Mouse (Mus musculus): ENCODE measurements around the gene Smoc1. TPM values are rescaled to one million over a fixed set of nuclear protein-coding genes. Genes with fewer than 3 reads are reported as not detected.
A peak's percentile ranks its signal among the peaks of the same experiment; 100 is the strongest.

Smoc1 gene
- polyA plus RNA-seq, 1 experiment from 2014 or later = 35.2 TPM

DNA sequence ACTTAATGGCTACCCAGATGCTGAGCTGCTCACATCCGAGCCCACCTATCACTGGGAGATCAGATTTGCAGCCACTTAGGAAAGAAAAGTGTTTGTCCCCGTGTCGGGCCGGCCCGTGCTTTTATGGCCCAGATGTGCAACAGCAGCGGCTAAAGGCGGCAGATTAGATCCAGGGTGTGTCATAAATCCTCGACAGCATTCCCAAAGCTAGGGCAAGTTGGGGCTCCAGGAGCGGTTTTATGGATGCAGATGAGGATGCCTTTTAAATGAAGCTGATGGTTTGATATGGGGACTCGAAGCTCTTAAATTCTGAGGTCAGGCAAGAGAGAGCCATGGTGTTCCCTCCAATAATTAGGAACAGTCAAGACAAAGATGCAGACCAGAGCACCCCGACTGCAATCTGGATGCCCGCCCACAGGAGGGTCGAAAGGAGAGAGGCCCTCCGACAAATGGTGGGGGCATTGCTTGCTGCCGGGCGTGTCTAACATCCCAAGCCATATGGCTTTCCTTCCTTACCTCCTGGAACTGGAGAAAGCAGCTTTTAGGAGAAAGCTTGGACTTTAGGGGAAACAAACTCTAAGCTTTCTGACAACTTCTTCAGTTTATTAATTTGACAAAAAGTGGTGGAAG, 1.8 kb downstream of the Smoc1 start:
- H3K4me3 ChIP-seq = peak overlapping the region; percentile 81
- peaks cover 7% of the 10 kb centered on the region; the same call in 1 of the 2 replicates for H3K36me3 ChIP-seq
- peaks cover 66% of the 10 kb centered on the region for H3K4me1 ChIP-seq (replicated peaks)
- H3K9me3 ChIP-seq = no peaks in the 10 kb centered on the region
- DNase-seq (ENCODE audit: low spot score) = no peak
- WGBS = 46% methylated on average over 16 of the region's 16 CpGs
- H3K27ac ChIP-seq = peak overlapping the region; percentile 88
- H3K27me3 ChIP-seq (ENCODE audit: insufficient read depth, poor library complexity, severe bottlenecking) = peaks cover 51% of the 10 kb centered on the region

DNA sequence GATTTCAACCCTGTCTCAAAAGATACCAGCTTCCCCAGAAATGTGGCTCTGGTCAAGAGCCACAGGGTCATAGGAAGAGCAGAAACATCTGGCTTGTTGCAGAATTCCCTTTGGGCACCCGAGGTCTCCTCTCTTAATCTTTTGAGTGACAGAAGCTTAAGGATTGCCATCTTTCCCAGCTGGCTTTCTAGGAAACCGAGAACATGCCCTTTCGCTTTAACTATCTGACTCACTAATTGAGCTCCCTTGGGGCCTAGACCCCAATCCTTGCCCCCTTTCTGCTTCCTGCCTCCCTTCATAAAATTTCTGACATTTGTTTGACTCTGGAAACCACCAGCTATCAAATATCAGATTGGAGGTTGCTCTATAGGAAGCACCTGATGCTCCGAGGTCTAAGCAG, 3.1 kb downstream of the Smoc1 start:
- Histone ChIP-seq H3K27ac (no peak overlapping the region), H3K36me3 (peaks cover 7% of the 10 kb centered on the region; the same call in 1 of the 2 replicates), H3K4me3 (peak overlapping the region; percentile 13; the same call in 1 of the 2 replicates), H3K9me3 (no peaks in the 10 kb centered on the region), H3K27me3 (ENCODE audit: insufficient read depth, poor library complexity, severe bottlenecking) (peaks cover 49% of the 10 kb centered on the region), H3K4me1 (replicated peaks) (peaks cover 77% of the 10 kb centered on the region)
- no peak for DNase-seq (ENCODE audit: low spot score)
- WGBS = 49% methylated on average over 4 of the region's 4 CpGs

DNA sequence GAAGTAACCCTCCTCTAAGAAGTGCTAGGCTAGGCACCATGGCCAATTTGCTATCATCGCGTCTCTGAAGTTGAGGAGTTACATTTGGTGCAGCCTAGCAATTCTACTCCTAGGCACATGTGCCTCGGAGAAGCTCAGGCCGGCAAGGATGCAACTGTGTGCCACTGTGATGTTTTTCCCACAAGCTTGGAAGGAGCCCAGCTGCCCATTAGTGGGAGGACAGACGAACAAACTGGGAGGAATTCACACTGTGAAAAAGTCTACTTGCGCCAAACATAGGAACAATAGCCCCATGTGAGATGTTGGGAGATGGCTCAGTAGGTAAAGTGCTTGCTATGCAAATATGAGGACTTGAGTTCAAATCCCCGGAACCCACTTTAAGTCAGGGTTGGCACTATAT, 5.0 kb downstream of the Smoc1 start:
- no peak for DNase-seq (ENCODE audit: low spot score)
- peaks cover 75% of the 10 kb centered on the region for H3K4me1 ChIP-seq (replicated peaks)
- 90% methylated on average over 7 of the region's 7 CpGs for WGBS

DNA sequence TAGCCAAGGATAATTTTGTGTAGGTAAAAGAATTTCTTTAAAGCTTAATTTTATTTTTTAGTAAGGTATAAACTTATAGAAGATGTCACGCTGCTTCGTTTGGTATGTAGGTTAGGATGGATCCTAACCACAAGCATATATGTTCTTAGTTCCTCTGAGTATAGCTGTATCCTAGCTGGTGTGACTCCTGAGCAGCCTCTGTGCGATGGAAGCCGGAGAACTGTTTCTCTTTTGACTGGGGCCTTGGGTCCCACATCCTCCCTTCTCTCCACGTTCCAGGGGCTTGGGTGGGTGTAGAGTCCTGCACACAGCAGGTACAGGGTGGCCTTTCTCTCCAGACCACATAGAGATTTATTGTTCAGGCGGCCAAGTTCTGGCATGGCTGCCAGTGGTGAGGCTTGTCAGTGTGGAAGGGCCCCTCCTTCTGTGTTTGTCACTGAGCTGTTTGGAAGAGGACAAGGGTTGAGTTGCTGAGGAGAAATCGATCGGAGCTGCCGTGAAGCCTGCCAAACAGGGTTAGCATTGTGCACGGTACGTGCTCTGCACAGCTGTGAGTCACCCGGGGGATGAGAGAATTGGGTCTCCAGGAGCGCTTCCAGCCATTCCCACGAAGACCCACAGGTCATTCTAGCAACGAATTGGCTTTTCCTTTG, 6.9 kb downstream of the Smoc1 start:
- WGBS = 65% methylated on average over 15 of the region's 15 CpGs
- Histone ChIP-seq H3K27me3 (ENCODE audit: insufficient read depth, poor library complexity, severe bottlenecking) (peaks cover 12% of the 10 kb centered on the region), H3K27ac (peak overlapping the region; percentile 81), H3K4me3 (no peak overlapping the region), H3K36me3 (peaks cover 12% of the 10 kb centered on the region), H3K4me1 (replicated peaks) (peaks cover 55% of the 10 kb centered on the region), H3K9me3 (no peaks in the 10 kb centered on the region)
- no peak for DNase-seq (ENCODE audit: low spot score)

More for the DNA sequence above, 5.0 kb downstream of the Smoc1 start:
- Histone ChIP-seq H3K4me3 (no peak overlapping the region), H3K27me3 (ENCODE audit: insufficient read depth, poor library complexity, severe bottlenecking) (peaks cover 32% of the 10 kb centered on the region), H3K27ac (no peak overlapping the region), H3K36me3 (peaks cover 12% of the 10 kb centered on the region), H3K9me3 (no peaks in the 10 kb centered on the region)

DNA sequence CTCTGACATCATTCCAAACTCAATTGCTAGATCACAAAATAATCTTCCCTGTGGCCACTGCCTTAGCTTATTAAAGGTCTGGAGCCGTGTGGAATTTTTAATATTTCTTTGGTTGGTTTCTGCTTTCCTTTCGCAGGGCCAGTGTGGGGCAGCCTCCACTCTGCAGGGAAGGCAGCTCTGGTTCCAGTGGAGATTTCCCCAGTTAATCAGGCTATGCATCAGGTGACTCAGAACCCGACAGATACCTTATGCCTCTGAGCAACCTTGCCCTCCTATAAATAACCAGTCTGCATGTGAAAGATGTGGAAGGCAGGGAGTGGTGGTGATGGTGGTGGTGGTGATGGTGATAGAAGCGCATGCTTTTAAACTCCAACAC, 7.4 kb downstream of the Smoc1 start:
- H3K4me1 ChIP-seq (replicated peaks) = peaks cover 53% of the 10 kb centered on the region
- H3K27ac ChIP-seq = no peak overlapping the region
- H3K27me3 ChIP-seq (ENCODE audit: insufficient read depth, poor library complexity, severe bottlenecking) = peaks cover 10% of the 10 kb centered on the region; the same call in 1 of the 2 replicates
- no peak overlapping the region for H3K4me3 ChIP-seq
- DNase-seq (ENCODE audit: low spot score) = no peak
- WGBS = 85% methylated on average over 4 of the region's 4 CpGs
- no peaks in the 10 kb centered on the region for H3K9me3 ChIP-seq
- H3K36me3 ChIP-seq = peaks cover 12% of the 10 kb centered on the region

DNA sequence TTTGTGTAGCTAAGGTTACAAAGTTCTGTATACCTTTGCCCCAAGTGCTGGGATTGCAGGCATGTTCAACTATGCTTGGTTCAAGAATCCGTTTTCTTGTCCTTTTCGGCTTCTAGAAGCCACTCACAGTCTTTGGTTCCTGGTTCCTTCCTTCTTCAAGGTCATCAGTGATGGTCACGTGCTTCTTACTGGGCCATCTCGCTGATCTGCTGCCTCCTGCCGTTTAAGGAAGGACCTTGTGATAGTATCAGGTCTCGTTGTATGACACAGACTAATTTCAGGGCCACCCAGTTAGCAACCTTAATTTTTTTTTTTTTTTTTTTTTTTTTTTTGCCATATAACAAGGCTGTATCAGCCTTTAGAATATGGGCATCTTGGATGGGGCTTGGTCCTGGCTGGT, 9.2 kb downstream of the Smoc1 start:
- Histone ChIP-seq H3K9me3 (no peaks in the 10 kb centered on the region), H3K36me3 (peaks cover 12% of the 10 kb centered on the region), H3K27ac (no peak overlapping the region), H3K27me3 (ENCODE audit: insufficient read depth, poor library complexity, severe bottlenecking) (peaks cover 3% of the 10 kb centered on the region; the same call in 1 of the 2 replicates), H3K4me3 (no peak overlapping the region), H3K4me1 (replicated peaks) (peaks cover 43% of the 10 kb centered on the region)
- whole genome bisulfite sequencing = 92% methylated on average over 6 of the region's 6 CpGs
- no peak for DNase-seq (ENCODE audit: low spot score)

DNA sequence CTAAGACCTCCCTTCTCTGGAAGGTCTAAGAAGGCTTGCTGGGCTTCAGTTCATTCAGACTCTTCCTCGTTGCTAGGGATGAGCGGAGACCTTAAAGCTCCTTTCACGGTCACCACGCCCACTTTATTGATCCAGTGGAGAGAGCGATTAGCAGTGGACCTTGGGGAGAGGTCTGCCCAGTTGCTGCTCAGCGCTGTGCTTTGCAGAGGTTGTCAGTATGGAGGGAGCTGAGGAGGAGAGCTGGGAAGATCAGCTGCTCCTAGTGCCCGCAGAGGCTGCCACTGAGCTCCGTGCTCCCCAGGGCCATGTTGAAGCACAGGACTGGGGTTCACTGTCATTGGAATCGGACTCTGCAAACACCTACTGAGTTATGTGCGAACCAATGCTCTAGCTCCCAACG, 17.0 kb downstream of the Smoc1 start:
- Histone ChIP-seq H3K36me3 (no peaks in the 10 kb centered on the region), H3K4me3 (peak overlapping the region; percentile 4; the same call in 1 of the 2 replicates), H3K4me1 (replicated peaks) (peaks cover 32% of the 10 kb centered on the region), H3K9me3 (no peaks in the 10 kb centered on the region), H3K27ac (0 out of 2 replicates have a peak overlapping the region, but pooled peaks have one; percentile 23), H3K27me3 (ENCODE audit: insufficient read depth, poor library complexity, severe bottlenecking) (0 out of 2 replicates have a peak, but pooled peaks cover 4% of the 10 kb centered on the region)
- peak; percentile 43 for DNase-seq (ENCODE audit: low spot score)
- 47% methylated on average over 11 of the region's 11 CpGs for WGBS

DNA sequence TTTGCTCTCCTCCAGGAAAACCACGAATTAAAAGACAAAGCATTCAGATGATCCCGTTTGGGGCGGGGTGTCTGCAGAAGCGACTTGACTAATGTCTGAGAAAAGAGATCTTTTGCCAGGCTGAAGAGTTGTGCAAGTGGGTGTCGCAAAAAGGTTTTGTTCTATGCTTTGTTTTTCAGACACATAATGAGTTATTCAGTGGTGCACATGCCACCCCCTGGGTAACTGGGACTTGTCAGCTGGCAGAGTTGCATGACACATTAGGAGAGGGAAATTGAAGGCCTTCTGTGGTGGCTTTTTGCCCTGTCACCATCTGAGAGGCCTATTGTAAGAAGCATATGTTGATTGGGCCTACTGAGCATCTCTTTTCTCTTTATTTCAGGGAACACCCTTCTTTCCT, 20.3 kb downstream of the Smoc1 start:
- no peaks in the 10 kb centered on the region for H3K27me3 ChIP-seq (ENCODE audit: insufficient read depth, poor library complexity, severe bottlenecking)
- peaks cover 20% of the 10 kb centered on the region for H3K4me1 ChIP-seq (replicated peaks)
- no peak overlapping the region for H3K27ac ChIP-seq
- 71% methylated on average over 5 of the region's 5 CpGs for WGBS
- no peak overlapping the region for H3K4me3 ChIP-seq
- no peak for DNase-seq (ENCODE audit: low spot score)
- no peaks in the 10 kb centered on the region for H3K9me3 ChIP-seq
- H3K36me3 ChIP-seq = no peaks in the 10 kb centered on the region

DNA sequence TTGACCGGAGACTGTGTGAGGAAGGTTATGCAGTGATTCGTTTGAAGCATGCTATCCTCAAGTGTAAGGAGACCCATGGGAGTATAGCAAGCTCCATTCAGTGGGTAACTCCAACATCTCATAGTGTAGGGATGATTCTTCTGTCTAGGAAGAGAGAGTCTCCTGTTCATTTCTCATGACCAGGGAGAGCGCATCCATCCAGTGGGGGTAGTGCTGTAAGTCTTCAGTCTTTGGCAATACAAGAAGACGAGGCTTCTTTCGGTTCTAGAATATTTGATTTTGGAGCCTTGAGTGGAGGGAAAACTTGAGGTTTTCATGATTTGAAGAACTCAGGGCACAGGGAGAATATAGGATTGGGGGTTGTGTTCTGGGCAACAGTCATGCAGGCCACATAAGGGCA, 23.1 kb downstream of the Smoc1 start:
- Histone ChIP-seq H3K36me3 (no peaks in the 10 kb centered on the region), H3K27me3 (ENCODE audit: insufficient read depth, poor library complexity, severe bottlenecking) (no peaks in the 10 kb centered on the region), H3K4me1 (replicated peaks) (peaks cover 6% of the 10 kb centered on the region), H3K4me3 (no peak overlapping the region), H3K9me3 (no peaks in the 10 kb centered on the region), H3K27ac (no peak overlapping the region)
- DNase-seq (ENCODE audit: low spot score) = no peak
- WGBS = 96% methylated on average over 5 of the region's 5 CpGs

DNA sequence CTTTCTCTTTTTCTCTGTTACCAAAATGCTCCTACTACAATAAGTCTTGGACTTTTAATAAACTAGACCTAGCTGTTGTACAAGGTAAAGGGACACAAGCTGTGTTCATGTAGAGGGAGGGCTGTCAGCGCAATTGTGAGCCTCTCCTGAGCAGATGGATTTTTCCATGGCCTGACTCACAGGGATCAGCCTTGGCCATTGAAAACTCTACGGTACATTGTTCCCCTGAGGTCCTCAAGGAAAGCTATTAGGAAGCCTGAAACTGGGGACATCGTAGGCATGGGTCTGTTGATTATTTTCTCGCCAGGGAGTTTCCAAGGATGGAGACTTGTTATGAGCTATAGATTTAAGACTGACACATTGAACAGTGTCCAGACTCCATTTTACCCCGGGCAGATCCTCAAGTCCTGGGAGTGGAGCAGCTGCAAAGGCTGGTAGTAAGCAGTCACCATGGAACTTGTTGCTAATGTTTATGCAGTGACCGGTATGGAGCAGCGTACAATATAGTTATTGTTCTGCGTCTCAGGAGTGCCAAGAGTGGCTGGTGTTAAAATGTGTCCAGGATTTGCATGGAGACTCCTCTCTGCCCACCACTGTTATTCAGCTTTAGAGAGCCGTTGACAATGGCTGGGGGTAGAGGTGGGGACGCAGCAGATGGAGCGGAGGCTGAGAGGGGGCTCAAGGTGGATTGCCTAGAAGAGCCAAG, 28.5 kb downstream of the Smoc1 start:
- H3K27me3 ChIP-seq (ENCODE audit: insufficient read depth, poor library complexity, severe bottlenecking) = no peaks in the 10 kb centered on the region
- H3K27ac ChIP-seq = peak overlapping the region; percentile 67
- H3K4me3 ChIP-seq = no peak overlapping the region
- H3K9me3 ChIP-seq = no peaks in the 10 kb centered on the region
- DNase-seq (ENCODE audit: low spot score) = peak; percentile 18
- WGBS = 65% methylated on average over 11 of the region's 11 CpGs
- H3K36me3 ChIP-seq = no peaks in the 10 kb centered on the region
- H3K4me1 ChIP-seq (replicated peaks) = peaks cover 24% of the 10 kb centered on the region

DNA sequence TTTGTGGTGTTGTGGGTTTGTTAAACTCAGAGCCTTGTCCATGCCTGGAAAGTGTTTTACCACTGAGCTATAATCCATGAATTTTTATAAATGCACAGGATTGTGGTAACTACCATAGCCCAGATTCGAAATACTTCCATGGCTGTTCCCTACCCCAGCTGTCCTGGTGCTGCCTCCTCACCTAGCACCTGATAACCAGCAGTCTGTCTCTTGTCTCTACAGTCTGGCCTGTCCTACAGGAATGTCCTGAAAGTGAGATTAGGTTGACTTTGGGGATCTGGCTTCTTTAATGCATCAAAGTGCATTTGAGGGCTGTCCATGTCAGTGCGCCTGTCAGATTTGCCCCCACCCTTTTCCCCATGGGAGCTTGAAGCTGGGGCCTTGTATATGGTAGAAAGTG, 29.2 kb downstream of the Smoc1 start:
- peak overlapping the region; percentile 67 for H3K27ac ChIP-seq
- H3K4me3 ChIP-seq = no peak overlapping the region
- no peaks in the 10 kb centered on the region for H3K9me3 ChIP-seq
- H3K36me3 ChIP-seq = no peaks in the 10 kb centered on the region
- no peaks in the 10 kb centered on the region for H3K27me3 ChIP-seq (ENCODE audit: insufficient read depth, poor library complexity, severe bottlenecking)
- peaks cover 24% of the 10 kb centered on the region for H3K4me1 ChIP-seq (replicated peaks)
- WGBS = 87% methylated on average over 2 of the region's 2 CpGs
- no peak for DNase-seq (ENCODE audit: low spot score)

DNA sequence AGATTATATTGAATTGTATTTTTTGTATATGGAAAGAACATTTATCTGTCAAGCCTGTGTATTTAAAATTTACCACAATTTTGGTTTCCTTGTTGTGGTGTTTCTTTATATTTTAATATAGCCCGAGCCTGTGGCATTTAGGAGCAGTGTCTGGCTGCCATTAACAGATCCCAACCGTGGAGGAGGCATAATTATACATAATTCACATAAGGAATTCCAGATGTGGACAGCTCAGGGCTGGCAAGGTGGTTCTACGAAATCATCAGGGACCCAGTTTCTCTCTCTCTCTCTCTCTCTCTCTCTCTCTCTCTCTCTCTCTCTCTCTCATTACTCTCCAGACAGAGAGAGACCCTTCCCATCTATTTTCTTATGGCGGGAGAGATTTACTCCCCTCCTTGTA, 31.0 kb downstream of the Smoc1 start:
- WGBS = 64% methylated on average over 4 of the region's 4 CpGs
- Histone ChIP-seq H3K36me3 (no peaks in the 10 kb centered on the region), H3K27me3 (ENCODE audit: insufficient read depth, poor library complexity, severe bottlenecking) (no peaks in the 10 kb centered on the region), H3K4me1 (replicated peaks) (peaks cover 24% of the 10 kb centered on the region), H3K9me3 (no peaks in the 10 kb centered on the region), H3K4me3 (no peak overlapping the region), H3K27ac (no peak overlapping the region)
- no peak for DNase-seq (ENCODE audit: low spot score)

DNA sequence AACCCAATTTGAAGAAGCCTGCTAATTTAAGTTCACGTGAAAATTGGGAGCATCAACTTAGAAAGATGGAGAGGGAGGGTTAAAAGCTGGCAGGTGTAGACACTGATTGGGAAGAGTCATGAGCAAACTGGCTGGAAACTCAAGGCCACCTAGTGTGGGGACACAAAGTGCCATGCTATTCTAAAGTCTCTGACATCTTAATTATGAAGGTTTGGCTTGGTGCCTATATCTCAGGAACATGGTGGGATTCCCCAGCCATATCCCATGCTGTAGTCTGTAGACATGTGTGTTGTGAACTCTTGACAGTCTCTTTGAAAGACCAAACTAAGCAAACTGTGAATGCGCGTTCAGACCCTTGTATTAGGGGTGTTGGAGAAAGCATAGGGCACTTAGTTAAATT, 32.0 kb downstream of the Smoc1 start:
- 91% methylated on average over 3 of the region's 3 CpGs for WGBS
- Histone ChIP-seq H3K27me3 (ENCODE audit: insufficient read depth, poor library complexity, severe bottlenecking) (no peaks in the 10 kb centered on the region), H3K4me1 (replicated peaks) (peaks cover 24% of the 10 kb centered on the region), H3K9me3 (no peaks in the 10 kb centered on the region), H3K36me3 (no peaks in the 10 kb centered on the region), H3K4me3 (no peak overlapping the region), H3K27ac (no peak overlapping the region)
- no peak for DNase-seq (ENCODE audit: low spot score)

Data from hindbrain, embryonic 10.5 days (tissue).